Mouse (Mus musculus) MEL (cell line): ENCODE results near the gene Cadm4. TPM values are rescaled to one million over a fixed set of nuclear protein-coding genes. Genes with fewer than 3 reads are reported as not detected.

Source experiments
- DNase-seq: peaks from one replicate; pipeline ENCODE4 v3.0.0; 2011; ENCODE audit warnings: low read depth, low spot score
- H3K27ac ChIP-seq: 2 replicates; pipeline ENCODE4 v1.5.1; 2012; ENCODE audit warnings: low read depth, mild to moderate bottlenecking, control low read depth, low read length, moderate library complexity; ENCODE audit not compliant: control insufficient read depth
- H3K27me3 ChIP-seq, 2 experiments: fragments of 150-350 bp in 1 of 2; sonication (generic) in 1 of 2; 2 replicates each; pipeline ENCODE4 v1.6.1; 2012; ENCODE audit warnings: low read length in 2 of 2, mild to moderate bottlenecking in 2 of 2, improper control_type of control experiment in 1 of 2, moderate library complexity in 1 of 2; ENCODE audit not compliant: insufficient read depth in 2 of 2, control insufficient read depth in 1 of 2
- H3K36me3 ChIP-seq, 2 experiments: 2 replicates each; pipeline ENCODE4 v1.6.1; 2012 to 2014; ENCODE audit warnings: low read length in 2 of 2, improper control_type of control experiment in 1 of 2, inconsistent platforms in 1 of 2, mild to moderate bottlenecking in 1 of 2; ENCODE audit not compliant: insufficient read depth in 2 of 2, control insufficient read depth in 1 of 2
- H3K4me1 ChIP-seq, 2 experiments: fragments of 150-350 bp in 1 of 2; sonication (generic) in 1 of 2; 2 replicates each; pipeline ENCODE4 v1.6.1; 2012; ENCODE audit warnings: low read length in 2 of 2, improper control_type of control experiment in 1 of 2, mild to moderate bottlenecking in 1 of 2; ENCODE audit not compliant: insufficient read depth in 2 of 2, control insufficient read depth in 1 of 2
- H3K4me3 ChIP-seq, 2 experiments: fragments of 150-350 bp in 1 of 2; sonication (generic) in 1 of 2; 2 replicates each; pipeline ENCODE4 v1.5.1; 2012; ENCODE audit warnings: low read depth in 2 of 2, low read length in 2 of 2, mild to moderate bottlenecking in 2 of 2, moderate library complexity in 2 of 2, control low read depth in 1 of 2, improper control_type of control experiment in 1 of 2; ENCODE audit not compliant: control insufficient read depth in 1 of 2, insufficient read depth in 1 of 2
- H3K79me2 ChIP-seq: 2 replicates; pipeline ENCODE4 v1.6.1; 2012; ENCODE audit warnings: mild to moderate bottlenecking, low read length, moderate library complexity; ENCODE audit not compliant: control insufficient read depth, poor library complexity, insufficient read depth
- H3K9ac ChIP-seq: 2 replicates; pipeline ENCODE4 v1.6.1; 2012; ENCODE audit warnings: low read depth, mild to moderate bottlenecking, control low read depth, low read length, moderate library complexity; ENCODE audit not compliant: control insufficient read depth, poor library complexity, severe bottlenecking
- H3K9me3 ChIP-seq: fragments of 150-350 bp; sonication (generic); replicated peaks from 2 replicates; pipeline ENCODE4 v1.6.1; 2012; ENCODE audit warnings: mild to moderate bottlenecking, low read length, improper control_type of control experiment, moderate library complexity; ENCODE audit not compliant: insufficient read depth
- CHD1 ChIP-seq: IDR thresholded peaks from 2 replicates; pipeline ENCODE4 v1.6.1; 2012; ENCODE audit warnings: low read depth, mild to moderate bottlenecking, inconsistent platforms, low read length, improper control_type of control experiment
- CHD2 ChIP-seq: IDR thresholded peaks from 2 replicates; pipeline ENCODE4 v1.6.1; 2011; ENCODE audit warnings: low read length, improper control_type of control experiment
- CTCF ChIP-seq, 3 experiments: IDR thresholded peaks in 2 of 3; conservative IDR thresholded peaks in 1 of 3; 2 replicates each; pipeline ENCODE4 v1.5.1; 2011 to 2012; ENCODE audit warnings: low read length in 3 of 3, low read depth in 2 of 3, mild to moderate bottlenecking in 2 of 3, improper control_type of control experiment in 1 of 3, inconsistent platforms in 1 of 3, mixed read lengths in 1 of 3, moderate library complexity in 1 of 3; ENCODE audit not compliant: control insufficient read depth in 1 of 3, insufficient read depth in 1 of 3, poor library complexity in 1 of 3, severe bottlenecking in 1 of 3
- ELF1 ChIP-seq: IDR thresholded peaks from 2 replicates; pipeline ENCODE4 v1.6.1; 2014; ENCODE audit warnings: low read depth, mild to moderate bottlenecking, inconsistent platforms, low read length, improper control_type of control experiment, moderate library complexity
- ETS1 ChIP-seq: IDR thresholded peaks from 2 replicates; pipeline ENCODE4 v1.6.1; 2012; ENCODE audit warnings: low read depth, mild to moderate bottlenecking, inconsistent platforms, low read length, improper control_type of control experiment, moderate library complexity
- GABPA ChIP-seq: IDR thresholded peaks from 2 replicates; pipeline ENCODE4 v1.6.1; 2012; ENCODE audit warnings: low read depth, mild to moderate bottlenecking, inconsistent platforms, low read length, improper control_type of control experiment, moderate library complexity
- GATA1 ChIP-seq: IDR thresholded peaks from 2 replicates; pipeline ENCODE4 v1.6.1; 2011; ENCODE audit warnings: low read depth, low read length, improper control_type of control experiment
- JUND ChIP-seq: IDR thresholded peaks from 2 replicates; pipeline ENCODE4 v1.6.1; 2011; ENCODE audit warnings: low read depth, mild to moderate bottlenecking, improper control_type of control experiment, low read length
- KAT2A ChIP-seq: conservative IDR thresholded peaks from 2 replicates; pipeline ENCODE4 v1.6.1; 2012; ENCODE audit warnings: low read depth, low read length, improper control_type of control experiment, inconsistent platforms
- MAFK ChIP-seq: IDR thresholded peaks from 2 replicates; pipeline ENCODE4 v1.6.1; 2011; ENCODE audit warnings: low read depth, mild to moderate bottlenecking, low read length, improper control_type of control experiment, borderline replicate concordance
- MAX ChIP-seq: IDR thresholded peaks from 2 replicates; pipeline ENCODE4 v1.6.1; 2011; ENCODE audit warnings: low read length, improper control_type of control experiment
- NELFE ChIP-seq: IDR thresholded peaks from 2 replicates; pipeline ENCODE4 v1.6.1; 2011; ENCODE audit warnings: low read depth, low read length, improper control_type of control experiment
- POLR2A ChIP-seq, 2 experiments: IDR thresholded peaks; 2 replicates each; pipeline ENCODE4 v1.6.1; 2011 to 2012; ENCODE audit warnings: low read length in 2 of 2, mild to moderate bottlenecking in 2 of 2, control low read depth in 1 of 2, improper control_type of control experiment in 1 of 2, low read depth in 1 of 2, moderate library complexity in 1 of 2; ENCODE audit not compliant: control insufficient read depth in 1 of 2, insufficient read depth in 1 of 2, poor library complexity in 1 of 2
- SIN3A ChIP-seq: IDR thresholded peaks from 2 replicates; pipeline ENCODE4 v1.6.1; 2012; ENCODE audit warnings: low read length, improper control_type of control experiment, inconsistent platforms
- TBP ChIP-seq: IDR thresholded peaks from 2 replicates; pipeline ENCODE4 v1.8.0; 2011; ENCODE audit warnings: low read depth, low read length, improper control_type of control experiment
- TCF12 ChIP-seq: IDR thresholded peaks from 2 replicates; pipeline ENCODE4 v1.6.1; 2014; ENCODE audit warnings: low read depth, mild to moderate bottlenecking, inconsistent platforms, low read length, improper control_type of control experiment, moderate library complexity
- UBTF ChIP-seq: IDR thresholded peaks from 2 replicates; pipeline ENCODE4 v1.6.1; 2012; ENCODE audit warnings: low read depth, mild to moderate bottlenecking, inconsistent platforms, low read length, improper control_type of control experiment, moderate library complexity, borderline replicate concordance; ENCODE audit not compliant: insufficient read depth
- ZC3H11A ChIP-seq: IDR thresholded peaks from 2 replicates; pipeline ENCODE4 v1.6.1; 2012; ENCODE audit warnings: low read depth, mild to moderate bottlenecking, inconsistent platforms, low read length, improper control_type of control experiment
- ZKSCAN1 ChIP-seq: IDR thresholded peaks from 2 replicates; pipeline ENCODE4 v1.6.1; 2012; ENCODE audit warnings: low read depth, mild to moderate bottlenecking, inconsistent platforms, low read length, improper control_type of control experiment, moderate library complexity
- ZNF384 ChIP-seq: IDR thresholded peaks from 2 replicates; pipeline ENCODE4 v1.6.1; 2012; ENCODE audit warnings: low read depth, mild to moderate bottlenecking, inconsistent platforms, low read length, improper control_type of control experiment
- polyA plus RNA-seq, 2 experiments: library from polyadenylated mRNA; stranded (reverse) in 1 of 2; unstranded in 1 of 2; fragments of >175 nt in 1 of 2; fragments of >200 nt in 1 of 2; gene quantifications; 2 replicates each; pipeline versions ENCODE4 v1.2.1 to v1.2.4; 2012; ENCODE audit warnings: low replicate concordance in 2 of 2, low read depth in 1 of 2; ENCODE audit not compliant: insufficient read length in 2 of 2, insufficient read depth in 1 of 2, missing spikeins in 1 of 2
- total RNA-seq: library from RNA; depleted of rRNA; stranded (reverse); fragments of 300-350 nt; gene quantifications from 2 replicates; pipeline ENCODE4 v1.2.3, GENCODE M21; 2012

Cadm4 gene
- total and polyA plus RNA-seq, 3 experiments: 0.12 to 0.38 TPM; not detected in 1

GRCm38 (mm10) chr7:24539686-24540085 is 57.9 kb downstream of the Cadm4 start:
- TF ChIP-seq ELF1: no peak
- TF ChIP-seq ETS1: no peak
- no peak for TF ChIP-seq ZKSCAN1
- TF ChIP-seq MAX: no peak
- no peak for TF ChIP-seq ZC3H11A
- no peak for TF ChIP-seq GABPA
- no peak for TF ChIP-seq TBP
- TF ChIP-seq UBTF: no peak
- no peak for TF ChIP-seq MAFK
- TF ChIP-seq CHD1: no peak
- TF ChIP-seq CHD2: no peak
- TF ChIP-seq ZNF384: no peak
- TF ChIP-seq GATA1: no peak
- TF ChIP-seq NELFE: no peak
- TF ChIP-seq POLR2A (IDR thresholded peaks at IDR 0.05; ENCODE audit: control insufficient read depth in 1 of 2, insufficient read depth in 1 of 2, low read depth in 1 of 2, low read length in 2 of 2, poor library complexity in 1 of 2): no peak
- no peak for TF ChIP-seq KAT2A
- TF ChIP-seq JUND: no peak
- no peak for TF ChIP-seq SIN3A
- TF ChIP-seq TCF12: no peak
- Histone ChIP-seq H3K4me1 (no peaks in the 10 kb centered on the region), H3K9ac (no peak overlapping the region), H3K27ac (no peak overlapping the region), H3K27me3 (no peaks in the 10 kb centered on the region), H3K79me2 (no peaks in the 10 kb centered on the region), H3K36me3 (no peaks in the 10 kb centered on the region), H3K4me3 (no peak overlapping the region), H3K9me3 (no peaks in the 10 kb centered on the region)
- no peak for DNase-seq

GRCm38 (mm10) chr7:24544506-24544905 is 62.7 kb downstream of the Cadm4 start:
- H3K79me2 ChIP-seq: peaks cover 9% of the 10 kb centered on the region
- no peak overlapping the region for H3K4me3 ChIP-seq
- no peaks in the 10 kb centered on the region; a peak in 1 of 4 replicates for H3K36me3 ChIP-seq
- H3K9me3 ChIP-seq: no peaks in the 10 kb centered on the region
- H3K27ac ChIP-seq: no peak overlapping the region
- H3K4me1 ChIP-seq: peaks cover 0 to 9% of the 10 kb centered on the region in 2 experiments; a peak in 2 of 4 replicates
- peak; percentile 67 for DNase-seq
- no peak overlapping the region for H3K9ac ChIP-seq
- TF ChIP-seq CTCF (IDR thresholded peaks at IDR 0.05 in 2 of 3, conservative IDR thresholded peaks at IDR 0.05 in 1 of 3; ENCODE audit: control insufficient read depth in 1 of 3, insufficient read depth in 1 of 3, low read depth in 2 of 3, low read length in 3 of 3, poor library complexity in 1 of 3, severe bottlenecking in 1 of 3) (peak in 2 of 3 experiments; percentile 43 to 63; a peak in 4 of 6 replicates), SIN3A (no peak)
- no peaks in the 10 kb centered on the region for H3K27me3 ChIP-seq
